Mouse (Mus musculus) thymus, postnatal 25 days (tissue): Measurements from ENCODE around the gene Cldn11.

Experiments
- DNase-seq: peaks from one replicate; pipeline ENCODE4 v3.0.0; 2022

The Cldn11 gene

DNA sequence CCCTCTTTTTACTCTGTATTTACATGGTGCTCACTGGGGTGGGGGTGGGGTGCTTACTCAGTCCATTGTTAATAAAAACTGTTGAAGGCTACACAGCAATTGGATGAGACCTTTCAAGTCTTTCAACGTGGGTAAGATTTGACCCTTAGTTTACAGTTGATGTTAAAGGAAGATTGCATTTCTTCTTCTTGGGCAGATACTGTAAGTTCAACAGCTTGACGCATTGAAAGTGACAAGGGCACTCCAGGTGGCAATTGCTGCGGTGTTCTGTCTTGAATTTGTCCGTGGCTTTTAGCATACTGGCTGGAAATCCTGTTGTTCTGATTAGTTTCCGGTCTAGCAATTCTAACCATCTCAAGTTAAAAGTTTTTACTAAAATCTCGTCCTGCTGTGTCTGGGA lies 11.6 kb downstream of the Cldn11 start:
- DNase-seq = no peak

DNA sequence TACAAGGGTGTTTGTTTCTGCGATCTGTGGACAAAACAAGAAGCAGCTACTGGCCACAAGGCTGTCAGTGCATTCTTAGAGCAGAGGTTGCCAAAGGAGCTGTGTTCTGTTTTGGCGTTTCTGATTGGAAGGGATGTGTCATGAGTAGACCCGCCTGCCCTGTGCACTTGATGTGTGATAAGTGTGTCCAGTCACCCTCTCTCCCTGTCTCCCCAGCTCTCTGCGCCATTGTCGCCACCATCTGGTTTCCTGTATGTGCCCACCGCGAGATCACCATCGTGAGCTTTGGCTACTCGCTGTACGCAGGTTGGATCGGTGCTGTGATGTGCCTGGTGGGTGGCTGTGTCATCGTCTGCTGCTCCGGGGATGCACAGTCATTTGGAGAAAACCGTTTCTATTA lies 13.1 kb downstream of the Cldn11 start:
- DNase-seq = no peak

DNA sequence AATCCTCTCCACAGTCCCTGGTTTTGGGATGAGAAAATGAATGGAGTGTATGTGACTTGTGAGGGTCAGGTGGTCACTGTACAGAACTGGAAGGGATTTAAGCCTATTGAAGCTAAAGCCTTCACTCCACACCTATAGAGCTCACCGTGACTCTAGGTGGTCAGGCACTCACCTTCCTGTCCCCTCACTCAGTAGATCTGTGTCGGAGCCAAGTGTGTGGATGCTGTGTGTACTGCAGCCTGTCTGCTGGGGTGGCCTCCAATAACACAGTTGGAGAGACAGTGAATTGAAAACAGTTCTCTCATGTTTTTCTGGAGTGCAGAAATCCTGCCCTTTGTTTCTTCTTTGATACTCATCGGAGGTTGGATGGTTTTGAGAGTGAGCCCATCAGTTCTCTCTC lies 16.1 kb downstream of the Cldn11 start:
- DNase-seq = no peak

DNA sequence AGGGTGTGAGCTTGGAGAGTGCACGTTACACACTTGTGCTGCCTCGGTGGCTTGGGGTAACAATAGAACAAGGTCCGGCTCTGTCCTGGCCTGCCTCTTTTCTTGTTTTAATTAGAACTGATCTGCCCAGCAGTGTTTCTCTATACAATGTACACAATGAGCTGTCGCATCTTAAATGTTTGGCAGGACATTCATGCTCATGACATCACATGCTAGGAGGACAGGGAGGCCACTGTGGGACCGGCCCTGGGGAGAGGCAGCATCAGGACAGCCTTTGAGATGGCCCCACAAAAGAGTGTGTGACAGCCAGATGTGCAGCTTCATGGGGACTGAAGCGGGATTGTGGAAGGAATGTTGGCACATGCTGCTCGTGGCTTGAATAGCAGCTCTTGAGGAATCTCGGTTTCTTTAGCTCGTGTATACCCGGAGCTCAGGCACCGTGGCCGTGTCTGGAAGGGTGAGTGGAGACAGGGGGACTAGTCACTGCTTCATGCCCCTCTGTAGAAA lies 16.7 kb downstream of the Cldn11 start:
- no peak for DNase-seq

DNA sequence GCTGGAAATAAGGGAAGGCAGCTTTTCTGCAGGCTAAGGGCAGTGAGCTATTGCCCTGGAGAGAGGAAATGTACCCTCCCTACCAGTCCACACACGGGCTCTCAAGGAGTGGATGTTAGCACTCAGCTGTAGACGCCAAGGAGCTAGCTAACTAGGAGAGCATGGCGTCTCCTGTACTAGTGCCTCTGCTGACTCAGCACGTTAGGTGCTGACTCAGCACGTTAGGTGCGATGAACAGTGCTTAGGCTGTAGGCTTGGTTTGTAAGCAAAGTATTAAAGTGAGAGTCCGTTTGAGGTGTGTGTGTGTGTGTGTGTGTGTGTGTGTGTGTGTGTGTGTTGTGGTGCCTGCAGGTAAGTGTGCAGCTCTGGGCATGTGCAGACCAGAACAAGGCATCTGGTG lies 40.6 kb downstream of the Cldn11 start:
- no peak for DNase-seq

DNA sequence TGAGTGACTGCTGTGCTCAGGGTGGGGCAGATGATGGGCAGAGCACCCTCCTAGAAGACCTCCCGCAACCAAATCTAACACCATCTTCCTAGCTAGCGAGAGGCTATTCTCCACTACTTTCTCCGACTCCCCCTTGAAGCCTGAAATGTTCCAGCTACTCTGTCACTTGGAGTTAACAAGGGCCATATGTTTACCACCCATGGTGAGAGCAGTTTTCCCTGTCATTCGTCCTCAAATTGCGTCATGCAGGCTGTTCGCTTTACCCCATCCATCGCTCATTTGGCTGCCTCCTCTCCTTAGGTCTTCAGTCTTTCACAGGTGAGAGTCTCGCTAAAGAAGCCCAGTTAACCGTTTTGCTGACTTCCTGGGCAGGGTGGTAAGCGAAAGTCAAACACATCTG lies 41.7 kb downstream of the Cldn11 start:
- DNase-seq = no peak

DNA sequence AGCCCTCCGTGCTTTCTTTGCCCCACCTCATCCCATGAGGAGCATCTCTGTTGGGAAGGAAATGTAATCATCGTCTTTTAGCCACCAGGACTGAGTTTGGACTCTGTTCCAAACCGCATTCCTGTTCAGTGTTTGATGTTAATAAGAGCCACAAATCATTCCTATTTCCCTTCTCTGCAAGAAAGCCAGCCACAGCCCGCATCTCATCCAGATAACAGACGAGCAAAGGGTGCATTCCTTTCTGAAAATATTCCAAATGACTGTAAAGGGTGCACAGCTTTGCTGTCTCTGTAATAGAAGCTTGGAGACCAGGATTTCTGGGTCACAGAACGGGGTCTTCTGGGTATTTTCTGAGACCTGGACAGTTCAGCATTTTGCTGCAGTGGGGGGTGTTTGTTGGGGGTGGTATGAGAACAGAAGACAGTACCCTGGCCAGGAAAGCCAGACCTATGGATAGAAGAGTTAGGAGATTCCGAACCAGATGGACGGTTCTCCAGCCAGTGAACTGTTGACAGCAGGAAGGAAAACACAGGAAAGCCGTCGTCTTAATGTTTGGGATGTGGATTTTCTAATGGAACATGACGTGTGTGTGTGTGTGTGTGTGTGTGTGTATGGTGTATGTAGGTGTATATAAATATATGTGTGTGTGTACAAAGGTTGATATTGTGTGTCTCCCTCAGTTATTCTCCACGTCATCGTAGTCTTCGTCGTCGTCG lies 49.6 kb downstream of the Cldn11 start:
- no peak for DNase-seq

DNA sequence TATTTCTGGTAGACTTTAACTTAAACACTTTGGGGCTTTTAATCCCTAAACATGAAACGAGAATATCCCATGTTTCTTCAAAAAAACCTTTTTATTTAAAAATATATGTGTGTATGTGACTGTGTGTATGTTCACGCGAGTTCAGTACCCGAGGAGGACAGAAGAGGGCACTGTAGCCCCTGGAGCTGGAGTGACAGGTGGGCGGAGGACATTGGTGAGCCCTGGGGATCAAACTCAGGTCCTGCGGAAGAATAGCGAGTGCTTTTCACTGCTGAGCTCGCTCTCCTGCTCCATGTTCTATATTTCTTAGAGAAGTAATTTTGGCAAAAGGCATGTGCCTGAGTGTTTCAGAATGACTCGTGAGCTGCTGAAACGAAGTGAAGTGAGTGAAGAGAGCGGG lies 54.2 kb downstream of the Cldn11 start:
- no peak for DNase-seq

DNA sequence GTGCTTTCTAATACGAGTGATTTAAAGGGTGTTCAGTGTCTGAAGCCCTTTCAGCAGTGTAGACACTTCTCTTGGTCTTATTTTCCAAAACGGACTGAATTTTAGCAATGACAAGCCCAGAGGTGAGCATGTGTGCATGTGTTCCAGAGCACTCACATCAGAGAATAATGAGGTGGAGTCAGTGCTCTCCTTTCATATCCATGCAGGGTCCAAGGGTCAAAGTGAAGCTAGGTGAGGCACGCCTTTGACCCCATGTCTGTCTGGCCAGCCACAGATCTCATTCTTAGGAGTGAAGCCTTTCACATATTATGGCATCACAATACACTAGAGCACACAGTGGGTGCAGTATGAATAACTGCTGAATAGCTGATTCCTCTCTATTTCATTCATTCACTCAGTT lies 55.4 kb downstream of the Cldn11 start:
- DNase-seq = no peak

DNA sequence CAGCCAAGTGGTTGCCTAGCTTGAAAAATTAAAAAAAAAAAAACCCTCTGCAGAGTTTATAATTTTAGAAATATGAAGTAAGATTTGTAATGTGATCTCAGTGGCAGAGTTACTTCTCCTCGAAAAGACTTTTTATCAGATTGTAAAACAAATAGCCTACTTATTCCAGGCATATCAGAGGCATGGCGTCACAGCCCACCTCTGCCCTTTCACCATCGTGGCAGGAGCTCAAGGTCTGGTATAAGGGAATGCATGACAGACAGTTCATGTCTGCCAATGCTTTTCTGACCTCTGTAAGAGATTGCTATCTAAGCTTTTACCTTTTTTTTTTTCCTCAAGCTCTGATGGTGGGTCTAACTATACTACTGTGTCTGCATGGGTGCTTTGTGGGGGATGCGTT lies 58.3 kb downstream of the Cldn11 start:
- DNase-seq = no peak

DNA sequence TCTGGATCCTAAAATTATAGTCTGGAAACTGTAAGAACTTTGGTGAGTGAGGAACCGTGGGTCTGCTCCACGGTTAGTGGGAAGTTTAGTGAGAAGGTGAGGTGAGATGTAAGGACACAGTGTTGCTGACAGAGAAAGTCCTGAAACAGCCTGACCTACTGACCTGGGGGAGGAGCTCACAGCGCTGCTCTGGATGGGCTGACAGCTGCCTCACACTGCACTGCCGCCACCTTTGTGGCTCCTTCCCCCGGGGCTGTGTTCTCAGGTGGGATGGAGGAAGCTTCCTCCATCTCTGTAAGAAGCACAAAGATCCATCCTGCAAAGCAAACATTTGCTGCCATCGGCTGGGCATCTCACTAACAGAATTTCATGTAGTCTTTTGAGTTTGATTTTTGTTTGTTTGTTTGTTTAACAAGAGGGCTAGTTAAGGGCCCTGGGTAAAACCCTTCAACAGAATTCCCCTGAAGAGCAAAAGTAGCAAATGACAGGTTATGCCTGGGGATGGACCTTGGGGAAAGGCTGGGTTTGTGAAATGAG lies 58.8 kb downstream of the Cldn11 start:
- no peak for DNase-seq

DNA sequence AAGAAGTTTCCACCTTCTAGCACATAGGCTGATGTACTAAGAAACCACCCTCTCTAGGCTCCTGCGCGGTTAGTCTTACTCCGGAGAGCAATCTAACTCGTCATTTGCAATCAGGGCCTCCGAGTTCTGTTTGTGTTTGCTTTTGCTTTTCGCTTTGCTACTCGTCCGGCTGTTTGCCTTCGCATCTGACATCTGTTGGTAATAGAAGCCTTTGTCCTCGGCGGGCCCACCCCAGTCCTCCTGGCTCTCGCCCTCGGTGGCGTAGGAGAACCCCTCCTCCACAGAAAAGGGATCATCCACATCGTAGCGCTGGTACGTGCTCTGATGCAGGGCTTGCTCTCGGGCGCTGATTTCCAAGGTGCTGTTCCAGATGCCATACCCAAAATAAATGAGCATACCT lies 59.3 kb downstream of the Cldn11 start:
- DNase-seq = no peak

DNA sequence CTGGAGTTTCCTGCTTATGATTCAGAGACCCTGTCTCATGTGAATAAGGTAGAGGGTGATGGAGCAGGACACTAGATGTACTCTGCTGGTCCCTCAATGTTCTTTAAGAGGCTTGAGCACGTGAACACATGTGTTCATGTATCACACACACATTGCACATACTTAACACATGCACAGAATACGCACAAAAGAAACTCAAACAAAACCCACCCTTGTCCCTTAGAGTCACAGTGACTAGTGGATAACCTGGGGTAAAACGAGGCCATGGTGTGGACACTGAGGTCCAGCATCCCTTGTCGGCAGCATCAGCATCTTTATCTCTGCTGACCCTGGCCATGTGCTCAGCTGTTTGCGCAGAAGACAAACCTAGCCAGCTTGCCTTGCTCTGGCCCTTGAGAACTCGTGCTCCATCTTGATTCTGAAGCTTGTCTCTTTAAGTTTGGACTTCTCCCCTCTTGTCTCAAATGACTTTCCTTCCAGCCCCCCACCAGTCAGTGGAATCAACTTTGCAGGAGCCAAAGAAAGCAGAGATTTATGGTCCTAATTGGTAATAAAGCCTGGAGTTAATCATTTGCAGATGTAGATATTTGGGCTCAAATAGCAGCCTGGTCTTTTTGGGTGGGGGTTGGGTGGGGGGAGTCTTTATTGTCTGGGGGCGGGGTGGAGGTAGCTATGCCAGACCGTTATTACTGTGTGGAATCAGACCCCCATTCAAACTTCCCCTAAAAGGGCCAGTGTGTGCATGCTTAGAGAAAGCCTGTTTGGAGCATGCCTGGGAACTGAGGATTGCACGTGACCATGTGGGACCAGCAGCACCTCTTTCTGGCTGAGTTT lies 62.7 kb downstream of the Cldn11 start:
- no peak for DNase-seq

DNA sequence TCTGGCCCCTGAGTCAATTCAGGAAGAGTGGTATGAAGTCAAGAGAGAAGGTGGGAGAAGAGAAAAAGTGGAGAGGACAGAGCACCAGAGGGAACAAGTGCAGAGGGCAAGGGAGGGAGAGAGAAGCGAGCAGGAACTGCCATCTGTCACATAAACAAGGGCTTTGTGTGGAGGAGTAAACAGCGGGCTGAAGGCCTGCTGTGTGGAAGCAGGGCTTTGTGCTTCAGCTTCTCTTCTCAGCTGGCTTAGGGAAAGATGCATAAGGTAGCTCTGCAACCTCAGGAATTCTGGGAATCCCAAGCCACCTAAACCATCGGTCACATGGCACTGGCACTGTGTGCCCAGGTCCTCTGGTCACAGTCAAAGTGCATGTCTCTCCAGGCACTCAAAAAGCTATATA lies 64.1 kb downstream of the Cldn11 start:
- no peak for DNase-seq
